Mouse (Mus musculus) spleen, adult 2 months (tissue): ENCODE measurements at regions not wholly inside any gene's neighbourhood (a gene's known extent, or its start where the extent isn't known, plus 50 kb on each side); places are given as distances from the start of the nearest gene placed in this dataset.

Experiments used
- CTCF ChIP-seq: fragments of 200-500 bp; IDR thresholded peaks from 2 replicates; pipeline ENCODE4 v1.5.1; 2011; ENCODE audit warnings: mild to moderate bottlenecking, inconsistent platforms; ENCODE audit not compliant: insufficient read depth, insufficient read length, insufficient replicate concordance; ENCODE audit errors: extremely low read depth
- POLR2A ChIP-seq: fragments of 200-500 bp; IDR thresholded peaks from 2 replicates; pipeline ENCODE4 v1.6.1; 2011; ENCODE audit warnings: low read depth, low read length, inconsistent platforms

GRCm38 (mm10) chr14:62132353-62132816 lies 160.0 kb upstream of the Rnaseh2b start:
- TF ChIP-seq CTCF (no peak), POLR2A (no peak)
